Comparison of ENCODE assay signal across 35 mouse cellular contexts in the genomic region with DNA sequence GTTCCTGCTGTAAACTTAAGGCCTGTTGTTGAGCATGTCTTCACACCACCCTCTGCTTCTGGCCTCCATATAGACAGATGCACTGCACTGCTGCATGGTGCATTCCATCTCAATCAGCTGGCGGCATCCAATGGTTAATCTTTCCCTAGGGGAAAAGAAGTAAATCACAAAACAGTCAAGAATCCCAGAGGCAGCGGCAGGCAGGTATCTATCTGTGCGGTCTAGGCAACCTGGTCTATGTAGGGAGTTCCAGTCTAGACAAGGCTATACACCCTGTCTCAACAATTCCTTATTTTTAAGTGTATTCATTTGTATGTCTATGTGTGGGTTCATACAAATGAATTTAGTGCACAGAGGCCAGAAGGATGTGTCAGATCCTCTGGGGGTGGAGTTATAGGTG.
"Had no signal": no experiment of that assay in that cellular context is flagged by ENCODE, and none has a peak within 500 bp of the region (broad histone marks: within the 10 kb centered on the region; RNA-seq: fewer than 3 reads in every experiment).

No protein-coding gene starts in this region.

- H3K4me2 ChIP-seq: heart, embryonic 11.5 days; heart, embryonic 12.5 days; heart, embryonic 13.5 days; heart, embryonic 15.5 days; hindbrain, embryonic 12.5 days; hindbrain, embryonic 13.5 days; hindbrain, embryonic 14.5 days; hindbrain, embryonic 15.5 days; intestine, embryonic 15.5 days; kidney, embryonic 15.5 days had no signal

- H3K4me3 ChIP-seq: heart, embryonic 10.5 days; heart, embryonic 12.5 days; heart, embryonic 13.5 days; heart, embryonic 15.5 days; hindbrain, embryonic 10.5 days; hindbrain, embryonic 12.5 days; hindbrain, embryonic 13.5 days; hindbrain, embryonic 15.5 days; intestine, embryonic 15.5 days; kidney, embryonic 15.5 days; layer of hippocampus, adult 2 months; left cerebral cortex, adult 2 months had no signal

- DNase-seq: heart, postnatal 10 days; heart, postnatal 36 days; heart, postnatal 4 days; kidney, adult 11 months; kidney, adult 18-20 months; kidney, adult 2 months; kidney, adult 8-10 months; kidney, adult 9 months; kidney, postnatal 10 days; kidney, postnatal 14 days; kidney, postnatal 25 days; kidney, postnatal 36 days; kidney, postnatal 4 days; layer of hippocampus, adult 9-11 months; layer of hippocampus, postnatal 36 days had no signal

- ATAC-seq: hindbrain, embryonic 16.5 days; hindbrain, postnatal 0 days; inflammation-experienced regulatory T-cells, adult 6 months; intestine, embryonic 15.5 days; intestine, embryonic 16.5 days; intestine, postnatal 0 days had no signal

- H3K9me3 ChIP-seq: heart, embryonic 10.5 days; heart, embryonic 12.5 days; heart, embryonic 13.5 days; heart, embryonic 15.5 days; hindbrain, embryonic 10.5 days; hindbrain, embryonic 12.5 days; hindbrain, embryonic 13.5 days; hindbrain, embryonic 15.5 days; intestine, embryonic 15.5 days; kidney, embryonic 15.5 days had no signal

- H3K4me1 ChIP-seq: heart, embryonic 10.5 days; hindbrain, embryonic 10.5 days; hindbrain, embryonic 12.5 days; hindbrain, embryonic 13.5 days; hindbrain, embryonic 15.5 days; intestine, embryonic 15.5 days; kidney, embryonic 15.5 days had no signal

- H3K27me3 ChIP-seq: heart, embryonic 12.5 days; heart, embryonic 13.5 days; heart, embryonic 15.5 days; hindbrain, embryonic 12.5 days; hindbrain, embryonic 13.5 days; hindbrain, embryonic 15.5 days; intestine, embryonic 15.5 days; kidney, embryonic 15.5 days had no signal

- H3K9ac ChIP-seq: heart, embryonic 12.5 days; heart, embryonic 13.5 days; heart, embryonic 15.5 days; hindbrain, embryonic 12.5 days; hindbrain, embryonic 13.5 days; hindbrain, embryonic 14.5 days; hindbrain, embryonic 15.5 days; intestine, embryonic 15.5 days; kidney, embryonic 15.5 days had no signal

- H3K27ac ChIP-seq: heart, embryonic 10.5 days; heart, embryonic 13.5 days; heart, embryonic 15.5 days; hindbrain, embryonic 10.5 days; hindbrain, embryonic 12.5 days; hindbrain, embryonic 13.5 days; hindbrain, embryonic 14.5 days; hindbrain, embryonic 15.5 days; hindbrain, postnatal 0 days; intestine, embryonic 15.5 days; kidney, embryonic 15.5 days; kidney, postnatal 0 days; layer of hippocampus, adult 2 months; left cerebral cortex, adult 2 months had no signal
